Mouse (Mus musculus): ENCODE data around the gene Tpi1.
"Not testable (repeated sequence)": the region's sequence is repeated elsewhere in the genome, so short reads cannot be mapped to it uniquely, and the experiment has no call there.

Gene Tpi1

GRCm38 (mm10) chr6:124831199-124831598 is 17.1 kb upstream of the Tpi1 start:
- DNase-seq (ENCODE audit: low spot score), result not testable (repeated sequence)

- peak; percentile 97 for DNase-seq (ENCODE audit: low spot score)
Measured at GRCm38 (mm10) chr6:124829799-124830700, 16.0 kb upstream of the Tpi1 start.

GRCm38 (mm10) chr6:124828868-124829798 is 15.0 kb upstream of the Tpi1 start, which contains the start of the genes Usp5 and Cdca3:
Gene Usp5, minus strand, starts transcription at chr6:124829484.
Gene Cdca3, plus strand, starts transcription at chr6:124829547.
- peak; percentile 100 for DNase-seq (ENCODE audit: low spot score)

- peak; percentile 48 for DNase-seq (ENCODE audit: low spot score)
Measured at GRCm38 (mm10) chr6:124828101-124828592, 14.1 kb upstream of the Tpi1 start.

DNA sequence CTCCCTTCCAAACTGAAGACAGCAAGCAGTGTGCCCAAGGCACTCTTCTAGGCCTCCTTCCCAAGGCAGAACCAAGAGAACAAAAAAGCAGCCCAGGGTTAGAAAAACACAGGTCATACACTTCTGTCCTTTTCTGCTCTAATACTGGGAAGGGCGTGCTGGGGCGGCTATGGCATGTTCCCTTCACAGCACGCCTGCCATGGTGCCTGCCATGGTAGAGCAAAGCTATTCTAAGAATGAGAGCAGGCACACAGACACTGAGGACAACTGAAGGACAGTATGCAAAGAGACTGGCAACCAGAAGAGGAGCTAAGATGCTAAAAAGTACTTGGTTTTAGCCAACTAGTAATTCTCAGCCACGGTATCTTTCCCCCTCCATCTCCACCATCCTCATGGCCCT is 8.0 kb upstream of the Tpi1 start:
- no peak for DNase-seq (ENCODE audit: low spot score)

GRCm38 (mm10) chr6:124820891-124821290 is 6.8 kb upstream of the Tpi1 start:
- DNase-seq (ENCODE audit: low spot score), result no peak

DNA sequence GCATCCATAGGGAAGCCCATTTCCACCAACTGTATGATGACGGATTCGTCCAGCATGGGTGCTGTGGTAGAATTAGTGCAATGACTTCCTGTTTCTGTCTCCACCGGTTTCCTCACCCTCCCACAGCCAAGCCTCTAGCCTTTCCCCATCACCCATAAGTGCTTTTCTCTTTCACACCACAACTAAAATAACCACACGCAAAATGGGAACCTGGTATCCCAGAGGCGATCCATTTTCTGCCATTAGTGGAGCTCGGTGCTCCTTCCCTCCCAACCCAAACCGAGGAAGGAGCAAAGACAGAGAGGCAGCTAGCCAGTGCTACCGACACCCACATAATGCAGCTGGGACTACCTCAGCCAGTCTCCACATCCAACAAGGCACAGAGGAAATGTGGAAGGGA is 3.9 kb upstream of the Tpi1 start:
- no peak for DNase-seq (ENCODE audit: low spot score)

DNA sequence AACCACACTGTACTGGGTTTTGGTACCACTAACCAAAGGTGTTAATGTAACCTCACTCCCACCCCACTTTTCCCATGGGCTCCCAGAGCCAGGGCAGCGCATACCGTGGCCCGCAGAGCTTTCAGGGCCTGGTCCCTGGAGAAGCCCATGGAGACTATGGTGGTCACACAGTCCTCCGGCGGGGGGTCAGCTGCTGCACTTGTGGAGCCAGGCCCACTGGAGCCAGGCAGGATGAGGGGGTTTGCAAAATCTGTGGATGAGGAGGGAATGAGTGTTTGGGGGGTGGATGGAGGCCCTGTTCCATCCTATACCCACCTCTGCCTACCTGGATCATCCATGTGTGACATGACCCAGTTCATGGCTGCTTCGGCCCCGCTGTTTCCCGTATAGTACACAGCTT is 3.5 kb upstream of the Tpi1 start:
- DNase-seq (ENCODE audit: low spot score), result no peak

GRCm38 (mm10) chr6:124817125-124817524 is 3.0 kb upstream of the Tpi1 start:
- DNase-seq (ENCODE audit: low spot score), result no peak

DNA sequence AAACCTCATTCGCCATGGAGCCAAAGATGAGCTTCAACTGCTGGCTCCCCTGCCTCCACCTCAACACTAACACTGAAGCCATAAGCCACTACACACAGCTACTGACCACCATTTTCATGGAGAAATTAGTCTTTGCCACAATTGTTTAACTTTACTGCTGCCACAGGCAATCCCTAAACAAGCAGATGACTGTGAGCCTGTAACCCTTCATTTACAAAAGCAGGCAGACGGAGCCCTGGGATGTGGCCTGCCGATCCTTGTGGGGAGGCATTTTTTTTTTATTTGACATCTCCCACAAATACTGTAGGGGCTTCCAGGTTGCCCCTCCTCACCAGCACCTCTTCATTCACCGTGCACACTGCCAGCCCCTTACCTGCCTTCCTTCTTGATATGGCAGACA is 2.5 kb upstream of the Tpi1 start:
- no peak for DNase-seq (ENCODE audit: low spot score)

DNA sequence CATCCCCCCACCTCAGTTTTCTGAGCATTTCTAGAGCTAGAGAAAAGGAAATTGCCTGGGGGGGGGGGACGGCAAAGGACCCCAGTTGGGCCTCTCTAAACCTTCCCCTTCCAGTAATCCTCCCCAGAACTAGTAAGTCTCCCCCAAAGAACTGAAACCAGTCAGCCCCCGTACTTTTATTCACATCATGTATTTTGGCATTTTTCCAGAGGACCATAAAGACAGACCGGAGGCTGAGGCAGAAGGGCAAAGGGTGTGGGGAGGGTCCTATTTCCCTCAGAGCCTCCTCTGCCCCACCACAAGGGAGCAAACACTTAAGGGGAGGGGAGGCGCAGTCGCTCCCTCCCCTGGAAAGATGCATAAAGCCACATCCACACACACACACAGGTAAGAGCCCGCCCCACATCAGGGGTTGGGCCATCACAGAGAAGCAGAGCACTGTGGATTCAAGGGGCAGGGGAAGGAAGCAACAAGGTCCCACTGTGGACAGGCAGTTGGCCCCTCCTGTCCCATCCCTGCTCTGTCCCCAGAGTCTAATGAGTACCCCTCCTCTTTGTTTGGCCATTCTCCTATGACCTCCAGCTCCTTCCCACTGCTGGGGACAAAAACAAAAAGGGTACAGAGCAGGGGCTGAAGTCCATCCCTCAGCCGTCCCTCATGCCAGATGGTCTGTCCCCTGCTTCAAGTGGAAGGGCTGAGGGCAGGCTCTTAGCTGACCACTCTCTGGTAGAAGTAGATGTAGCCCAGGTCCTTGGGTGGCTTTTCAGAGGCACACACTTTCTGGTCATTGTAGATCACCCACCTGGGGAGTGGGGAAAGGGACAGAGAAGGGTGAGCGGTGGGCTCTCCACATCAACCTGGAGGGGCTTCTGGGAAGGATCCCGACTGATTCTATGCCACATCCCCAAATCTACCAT is 1.0 kb upstream of the Tpi1 start:
- no peak for DNase-seq (ENCODE audit: low spot score)

DNA sequence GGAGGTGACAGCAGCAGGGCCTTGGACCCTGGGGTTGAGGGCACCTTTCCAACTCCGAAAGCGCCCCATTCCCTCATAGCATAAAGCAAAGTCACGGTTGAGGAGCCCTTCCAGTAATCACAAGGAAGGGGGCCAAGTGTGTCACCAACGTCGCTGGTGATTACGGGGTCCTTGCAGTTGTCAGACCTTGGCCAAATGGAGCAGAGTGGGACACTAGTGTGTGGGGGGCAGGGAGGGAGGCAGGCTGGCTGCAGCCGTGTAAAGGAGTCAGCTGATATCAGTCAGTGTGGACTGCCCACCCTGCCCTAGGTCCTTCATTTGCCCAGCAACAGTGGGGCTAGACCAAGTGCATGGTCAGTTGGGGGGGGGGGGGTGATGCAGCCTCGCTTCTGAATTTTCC is 352 bp upstream of the Tpi1 start:
- no peak for DNase-seq (ENCODE audit: low spot score)

- peak; percentile 90 for DNase-seq (ENCODE audit: low spot score)
Measured at GRCm38 (mm10) chr6:124813496-124813895, 600 bp downstream of the Tpi1 start.

- no peak for DNase-seq (ENCODE audit: low spot score)
Measured at GRCm38 (mm10) chr6:124812848-124813247, 1.2 kb downstream of the Tpi1 start.

- no peak for DNase-seq (ENCODE audit: low spot score)
Measured at GRCm38 (mm10) chr6:124811701-124812560, 2.2 kb downstream of the Tpi1 start.

GRCm38 (mm10) chr6:124811403-124811665 is 2.8 kb downstream of the Tpi1 start:
- DNase-seq (ENCODE audit: low spot score), result no peak

DNA sequence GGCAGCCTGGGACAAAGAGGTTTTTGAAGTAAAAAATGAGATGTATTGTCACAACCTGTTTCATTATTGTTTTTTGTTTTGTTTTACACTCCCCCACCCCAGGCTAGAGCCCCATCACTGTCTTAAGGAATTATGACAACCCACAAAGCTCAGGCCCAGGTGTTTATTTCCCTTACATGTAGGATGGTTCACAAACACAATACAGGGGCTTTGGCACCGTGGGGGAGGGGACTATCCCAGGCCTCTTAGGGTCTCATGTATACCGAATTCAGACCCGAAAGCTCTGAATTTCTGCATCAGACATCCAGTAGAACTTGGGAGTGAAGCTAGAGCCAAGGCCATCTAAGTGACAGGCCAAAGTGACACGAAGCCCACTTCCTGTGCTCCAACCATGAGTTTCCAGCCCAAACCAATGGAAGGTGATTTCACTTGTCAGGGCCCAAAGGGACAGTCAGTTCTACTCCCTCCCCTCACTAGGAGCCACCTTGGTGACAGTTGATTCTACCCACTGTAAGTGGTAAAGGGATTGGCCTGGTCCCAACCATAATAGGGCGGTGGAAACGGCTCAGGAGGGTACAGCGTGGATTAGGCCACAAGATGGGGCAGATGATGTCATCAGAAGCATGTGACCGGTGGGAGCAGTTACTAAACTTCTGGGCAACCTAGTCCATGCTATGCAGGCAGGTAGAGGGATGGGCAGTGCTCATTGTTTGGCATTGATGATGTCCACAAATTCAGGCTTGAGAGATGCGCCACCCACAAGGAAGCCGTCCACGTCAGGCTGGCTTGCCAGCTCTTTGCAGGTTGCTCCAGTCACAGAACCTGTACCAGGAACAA is 3.3 kb downstream of the Tpi1 start:
- not testable (repeated sequence) for DNase-seq (ENCODE audit: low spot score)

- no peak for DNase-seq (ENCODE audit: low spot score)
Measured at GRCm38 (mm10) chr6:124809775-124810538, 4.1 kb downstream of the Tpi1 start.
